Mouse (Mus musculus) T-helper 2 cell (primary cell): ENCODE measurements at regions not wholly inside any gene's neighbourhood (a gene's known extent, or its start where the extent isn't known, plus 50 kb on each side); places are given as distances from the start of the nearest gene placed in this dataset.
"Not testable (repeated sequence)": the region's sequence is repeated elsewhere in the genome, so short reads cannot be mapped to it uniquely, and the experiment has no call there.

Experiments
- in situ Hi-C: fragments of 300-600 bp; cut with MboI, MseI; formaldehyde crosslinking; loops from one replicate; pipeline ENCODE4 v1.15.1; 2025; ENCODE audit warnings: high pct_unique_total_duplicates

- in situ Hi-C loops: no loop called here
Measured at GRCm38 (mm10) chr1:5220668-5221408, 413.1 kb downstream of the Gm37988 start.

GRCm38 (mm10) chr1:5227866-5228265 is 420.2 kb downstream of the Gm37988 start:
- in situ Hi-C loops: no loop called here

- in situ Hi-C loops: no loop called here
Measured at GRCm38 (mm10) chr1:5231218-5231617, 423.5 kb downstream of the Gm37988 start.

DNA sequence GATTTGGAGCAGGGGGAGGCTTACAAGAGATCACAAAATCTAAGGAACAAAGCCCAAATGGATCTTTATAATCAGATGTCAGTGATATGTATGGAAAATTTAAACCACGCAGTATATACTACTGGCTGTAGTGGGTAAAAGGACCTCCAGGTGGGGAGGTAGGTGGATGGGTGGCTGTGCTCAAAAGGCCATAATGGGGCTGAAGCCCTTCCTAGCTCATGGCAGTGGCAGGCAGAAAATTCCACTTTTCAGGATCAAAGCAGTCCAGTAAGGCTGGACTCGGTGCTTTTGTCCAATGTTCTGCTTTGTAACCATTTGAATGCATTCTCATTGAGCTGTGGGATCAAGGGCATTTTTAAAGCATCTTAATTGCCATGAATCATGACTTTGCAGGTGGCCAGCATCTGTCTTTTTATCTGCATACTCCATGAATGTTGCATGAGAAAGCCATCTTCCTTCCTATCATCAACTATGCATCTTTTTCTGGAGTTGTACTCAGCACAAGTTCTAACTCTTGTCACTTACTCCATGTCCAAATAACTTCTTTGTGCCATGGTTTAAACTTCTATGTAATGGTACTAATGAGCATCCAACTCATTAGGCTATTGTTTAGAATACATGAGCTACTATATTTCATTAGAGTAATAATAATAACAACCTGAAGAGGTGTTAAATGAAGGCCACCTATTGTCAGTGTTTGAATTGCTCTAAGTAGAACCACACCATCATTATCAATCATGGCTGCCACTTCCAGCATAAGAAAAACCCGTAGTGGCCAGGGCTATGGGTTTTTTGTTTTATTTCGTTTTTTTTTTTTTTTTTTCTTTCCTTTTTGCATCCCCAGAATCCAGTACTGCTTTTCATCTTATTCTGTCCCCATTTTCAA is 424.5 kb downstream of the Gm37988 start:
- in situ Hi-C loops: no loop called here

DNA sequence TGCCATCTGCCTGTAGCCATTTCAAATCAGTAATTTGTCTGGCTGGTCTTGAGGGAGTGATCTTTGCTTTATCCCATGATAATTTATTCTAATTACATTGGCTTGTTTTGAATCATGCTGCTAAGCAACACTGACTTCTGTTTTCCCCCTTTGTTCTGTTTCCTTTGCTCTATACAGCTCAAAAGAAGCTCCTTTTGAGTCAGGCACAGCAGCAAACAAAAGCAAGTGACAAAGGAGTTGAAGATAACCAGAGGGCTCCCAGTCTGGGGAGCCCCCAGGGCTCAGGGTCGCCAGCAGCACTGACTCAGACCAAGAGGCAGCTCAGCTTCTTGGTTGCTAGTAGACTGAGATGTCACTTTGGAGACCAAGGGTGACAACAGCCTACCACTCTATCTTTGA is 425.2 kb downstream of the Gm37988 start:
- in situ Hi-C loops: no loop called here

GRCm38 (mm10) chr1:5243186-5243585 is 435.5 kb downstream of the Gm37988 start:
- in situ Hi-C loops: no loop called here

GRCm38 (mm10) chr1:5260874-5261273 is 453.2 kb downstream of the Gm37988 start:
- in situ Hi-C loops: not testable (repeated sequence)

DNA sequence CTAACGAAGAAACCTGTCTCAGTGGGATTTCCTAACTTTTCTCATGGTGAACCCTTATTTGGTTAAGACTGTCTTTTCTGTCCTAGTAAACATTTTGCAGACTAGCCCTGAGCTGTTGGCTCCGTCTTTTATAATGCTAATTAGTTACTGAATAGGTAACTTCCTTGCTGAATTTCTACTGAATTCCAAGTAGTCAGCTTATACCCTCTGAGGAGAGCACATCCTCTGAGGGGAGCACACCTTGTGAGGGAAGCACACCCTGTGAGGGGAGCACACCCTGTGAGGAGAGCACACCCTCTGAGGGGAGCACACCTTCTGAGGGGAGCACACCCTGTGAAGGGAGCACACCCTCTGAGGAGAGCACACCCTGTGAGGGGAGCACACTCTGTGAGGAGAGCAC is 453.6 kb downstream of the Gm37988 start:
- in situ Hi-C loops: not testable (repeated sequence)

GRCm38 (mm10) chr1:5273938-5274337 is 466.2 kb downstream of the Gm37988 start:
- in situ Hi-C loops: no loop called here

GRCm38 (mm10) chr1:5294570-5294969 is 486.9 kb downstream of the Gm37988 start:
- in situ Hi-C loops: no loop called here

- in situ Hi-C loops: loop anchor here (5.0 kb wide), 1 partner anchor 85 kb away; no protein-coding TSS in a partner anchor
Measured at GRCm38 (mm10) chr1:5297627-5298026, 489.9 kb downstream of the Gm37988 start.

- in situ Hi-C loops: no loop called here
Measured at GRCm38 (mm10) chr1:5311656-5312055, 504.0 kb downstream of the Gm37988 start.

- in situ Hi-C loops: no loop called here
Measured at GRCm38 (mm10) chr1:5315839-5316238, 508.1 kb downstream of the Gm37988 start.

DNA sequence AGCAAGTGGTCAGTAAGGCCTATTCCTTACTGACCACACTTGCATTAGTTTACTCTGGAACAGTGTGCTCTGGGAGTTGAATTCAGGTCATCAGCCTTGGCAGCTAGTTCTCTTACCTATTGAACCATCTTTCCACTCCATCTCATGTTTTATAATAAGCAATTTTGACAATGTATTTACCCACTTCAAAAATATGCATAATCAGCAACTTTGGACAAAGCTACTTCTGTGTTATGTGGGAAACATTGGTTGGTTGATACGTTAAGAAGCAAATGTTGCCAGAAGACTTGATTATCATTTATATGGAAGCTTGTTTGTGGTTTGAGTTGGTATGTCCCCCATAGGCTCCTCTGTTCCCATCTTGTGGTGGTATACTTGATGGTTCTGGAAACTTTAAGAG is 509.4 kb downstream of the Gm37988 start:
- in situ Hi-C loops: no loop called here

DNA sequence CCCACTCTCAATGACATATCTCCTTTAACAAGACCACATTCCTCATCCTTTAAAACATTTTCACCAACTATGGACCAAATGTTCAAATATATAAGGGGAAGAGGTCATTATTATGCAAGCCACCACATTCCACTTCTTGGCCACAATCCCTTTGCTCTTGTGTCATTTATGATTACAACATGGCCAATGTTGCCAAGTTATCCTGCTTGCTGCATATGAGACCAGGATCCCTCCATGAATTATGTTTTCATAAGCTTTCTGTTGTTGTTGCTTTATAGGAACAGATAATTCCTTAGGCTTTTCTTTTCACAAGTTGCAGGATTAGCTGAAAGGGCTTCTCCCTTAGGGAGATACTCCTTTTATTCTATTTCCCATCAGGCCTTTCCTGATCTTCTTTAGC is 518.6 kb downstream of the Gm37988 start:
- in situ Hi-C loops: no loop called here
